Mouse (Mus musculus): ENCODE results near the gene Fam184b.
A peak's percentile ranks its signal among the peaks of the same experiment; 100 is the strongest.

Fam184b gene

GRCm38 (mm10) chr5:45510071-45510470, 129.3 kb downstream of the Fam184b start:
- DNase-seq, result no peak

- no peak for DNase-seq
Observed at GRCm38 (mm10) chr5:45497564-45497963, 141.8 kb downstream of the Fam184b start.

GRCm38 (mm10) chr5:45496930-45497550, 142.4 kb downstream of the Fam184b start:
- DNase-seq, result no peak

GRCm38 (mm10) chr5:45496479-45496878, 142.9 kb downstream of the Fam184b start:
- no peak for DNase-seq

- DNase-seq, result no peak
Observed at GRCm38 (mm10) chr5:45496042-45496441, 143.4 kb downstream of the Fam184b start.

GRCm38 (mm10) chr5:45495429-45495975, 143.9 kb downstream of the Fam184b start:
- DNase-seq, result no peak

GRCm38 (mm10) chr5:45494093-45494755, 145.2 kb downstream of the Fam184b start:
- DNase-seq, result no peak

GRCm38 (mm10) chr5:45493191-45494092, 146.0 kb downstream of the Fam184b start, which contains the start of gene Lap3:
Lap3 (plus strand) TSS chr5:45493374.
- DNase-seq, result peak; percentile 100

GRCm38 (mm10) chr5:45491776-45492175, 147.6 kb downstream of the Fam184b start:
- DNase-seq, result no peak

- no peak for DNase-seq
Observed at GRCm38 (mm10) chr5:45483654-45484053, 155.8 kb downstream of the Fam184b start.

- no peak for DNase-seq
Observed at GRCm38 (mm10) chr5:45482607-45483006, 156.8 kb downstream of the Fam184b start.

- no peak for DNase-seq
Observed at GRCm38 (mm10) chr5:45481125-45481524, 158.3 kb downstream of the Fam184b start.

- no peak for DNase-seq
Observed at GRCm38 (mm10) chr5:45480066-45480465, 159.3 kb downstream of the Fam184b start.
